Mouse (Mus musculus) forebrain, embryonic 11.5 days (tissue): ENCODE measurements around the gene Pcgf6. TPM values are rescaled to one million over a fixed set of nuclear protein-coding genes. Genes with fewer than 3 reads are reported as not detected.

Source experiments
- ATAC-seq: fragments of 200-750 bp; cut with Nextera tagmentation; replicated peaks from 2 replicates; pipeline ENCODE4 v1.8.0; 2017; ENCODE audit warnings: moderate TSS enrichment; ENCODE audit not compliant: low FRiP score
- DNase-seq: peaks from one replicate; pipeline ENCODE4 v3.0.0-alpha.2; 2017; ENCODE audit warnings: low spot score
- H3K27ac ChIP-seq: fragments of 300-500 bp; sonication (generic); 2 replicates; pipeline ENCODE4 v1.5.1; 2014; ENCODE audit warnings: low read depth, low read length
- H3K27me3 ChIP-seq: fragments of 300-500 bp; sonication (generic); 2 replicates; pipeline ENCODE4 v1.6.1; 2014; ENCODE audit warnings: mild to moderate bottlenecking, low read length, mixed read lengths; ENCODE audit not compliant: control insufficient read depth, insufficient read depth
- H3K36me3 ChIP-seq: fragments of 300-500 bp; sonication (generic); 2 replicates; pipeline ENCODE4 v1.6.1; 2014; ENCODE audit warnings: mild to moderate bottlenecking, low read length, moderate library complexity, mixed read lengths; ENCODE audit not compliant: control insufficient read depth, insufficient read depth
- H3K4me1 ChIP-seq: fragments of 300-500 bp; sonication (generic); replicated peaks from 2 replicates; pipeline ENCODE4 v1.6.1; 2014; ENCODE audit warnings: low read length, mixed read lengths; ENCODE audit not compliant: control insufficient read depth, insufficient read depth
- H3K4me2 ChIP-seq: fragments of 300-500 bp; sonication (generic); 2 replicates; pipeline ENCODE4 v1.6.1; 2014; ENCODE audit warnings: low read depth, mild to moderate bottlenecking, low read length, moderate library complexity, mixed read lengths; ENCODE audit not compliant: severe bottlenecking
- H3K4me3 ChIP-seq: fragments of 300-500 bp; sonication (generic); 2 replicates; pipeline ENCODE4 v1.5.1; 2014; ENCODE audit warnings: low read depth, low read length
- H3K9ac ChIP-seq: fragments of 300-500 bp; sonication (generic); 2 replicates; pipeline ENCODE4 v1.6.1; 2014; ENCODE audit warnings: low read length
- H3K9me3 ChIP-seq: fragments of 300-500 bp; sonication (generic); 2 replicates; pipeline ENCODE4 v1.6.1; 2016; ENCODE audit warnings: low read length, mixed read lengths; ENCODE audit not compliant: control insufficient read depth
- WGBS: fragments of 180-500 bp; shearing (Covaris S2); extraction: QIAGEN DNeasy Blood & Tissue Kit; methylation state at CpG from one replicate; pipeline ENCODE4 v1.1.7; 2014; 5-methylcytosine and 5-hydroxymethylcytosine counted together
- polyA plus RNA-seq: library from polyadenylated mRNA; unstranded; fragments of >200 nt; fragmentation: Nextera tagmentation; extraction: Ambion mirVana; gene quantifications from 2 replicates; pipeline ENCODE4 v1.2.1, GENCODE M21; 2014

The Pcgf6 gene
- polyA plus RNA-seq, 1 experiment from 2014 or later, result 37.3 TPM

- Histone ChIP-seq H3K4me2 (peak overlapping the region; percentile 32), H3K36me3 (no peaks in the 10 kb centered on the region), H3K9ac (no peak overlapping the region), H3K27ac (no peak overlapping the region), H3K4me1 (peaks cover 8% of the 10 kb centered on the region), H3K4me3 (peak overlapping the region; percentile 11; the same call in 1 of the 2 replicates), H3K9me3 (no peaks in the 10 kb centered on the region), H3K27me3 (peaks cover 21% of the 10 kb centered on the region)
- ATAC-seq, result peak; percentile 56; the same call in 1 of the 2 replicates
- 26% methylated on average over 6 of the region's 6 CpGs for WGBS
- DNase-seq, result peak; percentile 70
Observed at GRCm38 (mm10) chr19:47019326-47019725, 31.4 kb downstream of the Pcgf6 start.

DNA sequence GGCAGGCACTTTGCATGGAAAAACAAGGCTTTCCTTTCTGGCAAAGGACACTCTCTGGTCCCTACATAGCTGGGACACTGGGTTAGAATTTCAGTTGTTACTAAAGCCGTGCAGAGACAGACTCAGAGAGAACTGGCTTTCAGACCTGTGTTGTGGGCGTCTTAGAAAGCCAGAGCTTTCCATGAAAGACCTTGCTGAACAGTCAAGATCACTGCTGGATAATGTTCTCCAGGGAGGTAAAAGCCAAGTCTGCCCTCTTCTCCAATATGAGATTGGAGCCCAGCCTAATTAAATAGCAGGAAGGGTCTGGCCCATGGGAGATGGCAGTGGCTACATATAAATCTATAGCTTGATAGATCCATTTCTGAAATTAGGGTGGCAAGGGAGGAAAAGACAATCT is 32.4 kb downstream of the Pcgf6 start:
- H3K4me2 ChIP-seq, result peak overlapping the region; percentile 13; the same call in 1 of the 2 replicates
- H3K4me3 ChIP-seq, result peak overlapping the region; percentile 15
- H3K9ac ChIP-seq, result no peak overlapping the region; the same call in 1 of the 2 replicates
- ATAC-seq (no peak), DNase-seq (no peak)
- WGBS, result 26% methylated on average over 2 of the region's 2 CpGs
- peaks cover 8% of the 10 kb centered on the region for H3K4me1 ChIP-seq
- H3K27me3 ChIP-seq, result peaks cover 31% of the 10 kb centered on the region
- H3K9me3 ChIP-seq, result no peaks in the 10 kb centered on the region
- H3K27ac ChIP-seq, result peak overlapping the region; percentile 37; the same call in 1 of the 2 replicates
- H3K36me3 ChIP-seq, result no peaks in the 10 kb centered on the region

DNA sequence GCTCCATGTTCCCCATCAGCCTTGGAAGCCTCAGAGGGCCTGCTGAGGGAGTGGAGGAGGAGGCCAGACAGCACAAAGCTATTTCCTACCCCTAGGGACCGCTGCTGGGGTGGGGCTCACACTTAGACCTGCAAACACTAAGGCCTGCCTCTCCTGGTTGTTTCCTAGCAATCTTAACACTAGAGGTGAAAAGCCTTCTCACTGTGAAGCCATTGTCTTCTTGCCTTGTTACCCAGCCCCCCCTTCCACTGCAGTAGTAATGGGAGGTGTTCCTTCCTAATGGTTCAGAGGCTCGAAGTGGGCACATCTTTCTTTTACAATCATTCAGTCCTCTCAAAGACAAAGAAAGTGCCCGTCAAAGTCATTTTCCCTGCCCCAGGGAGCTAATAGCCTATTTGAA is 32.9 kb downstream of the Pcgf6 start:
- H3K36me3 ChIP-seq, result no peaks in the 10 kb centered on the region
- peaks cover 36% of the 10 kb centered on the region for H3K27me3 ChIP-seq
- peak overlapping the region; percentile 37; the same call in 1 of the 2 replicates for H3K27ac ChIP-seq
- no peak for DNase-seq
- peaks cover 8% of the 10 kb centered on the region for H3K4me1 ChIP-seq
- no peak for ATAC-seq
- H3K4me3 ChIP-seq, result peak overlapping the region; percentile 15
- WGBS, result 6% methylated on average over 3 of the region's 3 CpGs
- peak overlapping the region; percentile 30 for H3K9ac ChIP-seq
- H3K9me3 ChIP-seq, result no peaks in the 10 kb centered on the region
- peak overlapping the region; percentile 13; the same call in 1 of the 2 replicates for H3K4me2 ChIP-seq

- DNase-seq, result peak; percentile 91
- Histone ChIP-seq H3K4me3 (peak overlapping the region; percentile 43), H3K27me3 (peaks cover 40% of the 10 kb centered on the region), H3K27ac (no peak overlapping the region), H3K9ac (no peak overlapping the region), H3K36me3 (no peaks in the 10 kb centered on the region), H3K4me2 (peak overlapping the region; percentile 69; the same call in 1 of the 2 replicates), H3K9me3 (no peaks in the 10 kb centered on the region), H3K4me1 (peaks cover 8% of the 10 kb centered on the region)
- no peak for ATAC-seq
- WGBS, result 2% methylated on average over 15 of the region's 15 CpGs
Observed at GRCm38 (mm10) chr19:47016487-47016886, 34.2 kb downstream of the Pcgf6 start.

DNA sequence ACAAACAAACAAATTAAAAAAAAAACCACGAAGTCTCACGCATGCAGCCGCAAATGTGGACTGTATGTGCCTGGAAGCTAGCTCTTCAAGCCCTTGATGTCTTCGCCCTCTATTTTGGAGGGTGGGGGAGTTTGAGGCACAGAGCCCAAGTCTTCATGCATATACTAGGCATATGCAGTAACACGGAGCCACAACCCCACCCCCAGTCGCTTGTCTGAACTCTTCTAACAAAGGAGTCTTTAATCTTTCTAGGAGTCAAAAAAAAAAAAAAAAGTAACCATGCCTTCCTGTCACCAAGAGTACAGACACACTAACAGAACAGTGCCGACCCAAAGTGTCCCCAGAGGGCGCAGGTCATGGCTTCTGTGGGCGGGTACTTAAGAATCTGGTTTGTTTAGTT is 34.7 kb downstream of the Pcgf6 start:
- DNase-seq (no peak), ATAC-seq (no peak)
- no peak overlapping the region for H3K27ac ChIP-seq
- no peaks in the 10 kb centered on the region for H3K9me3 ChIP-seq
- H3K36me3 ChIP-seq, result no peaks in the 10 kb centered on the region
- peak overlapping the region; percentile 52; the same call in 1 of the 2 replicates for H3K9ac ChIP-seq
- H3K4me2 ChIP-seq, result peak overlapping the region; percentile 69
- 3% methylated on average over 9 of the region's 9 CpGs for WGBS
- peaks cover 8% of the 10 kb centered on the region for H3K4me1 ChIP-seq
- H3K4me3 ChIP-seq, result peak overlapping the region; percentile 43
- peaks cover 40% of the 10 kb centered on the region for H3K27me3 ChIP-seq

GRCm38 (mm10) chr19:47015396-47015795 is 35.3 kb downstream of the Pcgf6 start:
- 0 out of 2 replicates have a peak overlapping the region, but pooled peaks have one; percentile 12 for H3K27ac ChIP-seq
- peak overlapping the region; percentile 43 for H3K4me3 ChIP-seq
- H3K9me3 ChIP-seq, result no peaks in the 10 kb centered on the region
- H3K9ac ChIP-seq, result peak overlapping the region; percentile 52
- H3K4me2 ChIP-seq, result peak overlapping the region; percentile 69
- H3K4me1 ChIP-seq, result peaks cover 8% of the 10 kb centered on the region
- DNase-seq (no peak), ATAC-seq (no peak)
- no peaks in the 10 kb centered on the region for H3K36me3 ChIP-seq
- 2% methylated on average over 37 of the region's 37 CpGs for WGBS
- peaks cover 40% of the 10 kb centered on the region for H3K27me3 ChIP-seq

- H3K27me3 ChIP-seq, result peaks cover 40% of the 10 kb centered on the region
- ATAC-seq (peak; percentile 75), DNase-seq (peak; percentile 74)
- H3K9ac ChIP-seq, result peak within 1 kb of the TSS; percentile 52
- H3K4me2 ChIP-seq, result peak within 1 kb of the TSS; percentile 69
- WGBS, result under 1% methylated on average over 120 of the region's 124 CpGs
- no peaks in the 10 kb centered on the region for H3K36me3 ChIP-seq
- peak within 1 kb of the TSS; percentile 62; the same call in 1 of the 2 replicates for H3K27ac ChIP-seq
- peak within 1 kb of the TSS; percentile 43 for H3K4me3 ChIP-seq
- no peaks in the 10 kb centered on the region for H3K9me3 ChIP-seq
- H3K4me1 ChIP-seq, result peaks cover 8% of the 10 kb centered on the region
Observed at GRCm38 (mm10) chr19:47014447-47015381, 36.0 kb downstream of the Pcgf6 start, which contains the start of the genes Ina and Nt5c2. TSS of gene Ina (plus strand) at chr19:47014698. TSS of gene Nt5c2 (minus strand) at chr19:47015153.

GRCm38 (mm10) chr19:47014159-47014446 is 36.6 kb downstream of the Pcgf6 start:
- H3K4me3 ChIP-seq, result peak overlapping the region; percentile 43
- DNase-seq, result no peak

More at GRCm38 (mm10) chr19:47014159-47014446, 36.6 kb downstream of the Pcgf6 start:
- peaks cover 5% of the 10 kb centered on the region for H3K4me1 ChIP-seq
- H3K9ac ChIP-seq, result peak overlapping the region; percentile 37
- WGBS, result 2% methylated on average over 11 of the region's 11 CpGs
- peak overlapping the region; percentile 62; the same call in 1 of the 2 replicates for H3K27ac ChIP-seq
- H3K36me3 ChIP-seq, result no peaks in the 10 kb centered on the region
- no peaks in the 10 kb centered on the region for H3K9me3 ChIP-seq
- no peak for ATAC-seq
- H3K4me2 ChIP-seq, result peak overlapping the region; percentile 69
- H3K27me3 ChIP-seq, result peaks cover 40% of the 10 kb centered on the region
